Mouse (Mus musculus): ENCODE measurements at regions not wholly inside any gene's neighbourhood (a gene's known extent, or its start where the extent isn't known, plus 50 kb on each side); places are given as distances from the start of the nearest gene placed in this dataset.

DNA sequence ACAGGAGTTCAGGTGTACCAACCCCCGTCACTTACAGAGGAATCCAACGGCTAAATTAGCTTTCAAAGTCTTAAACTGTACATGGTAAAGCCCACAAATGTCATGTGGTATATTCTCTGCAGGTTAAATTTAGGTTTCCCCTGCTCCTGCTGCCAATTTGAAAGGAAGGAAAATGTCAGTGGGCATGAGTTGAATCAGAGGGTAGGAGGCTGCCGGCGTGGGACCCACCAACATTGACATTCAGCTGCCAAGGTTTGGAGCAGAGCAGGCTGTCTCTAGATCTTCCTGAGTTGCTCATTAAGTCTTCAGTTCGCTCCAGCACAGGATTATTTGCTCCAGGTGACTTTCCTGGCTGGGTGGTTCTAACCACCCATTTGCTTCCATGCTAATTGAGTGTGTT is 532.1 kb downstream of the Tmem114 start:
- in situ Hi-C loops (cut with MboI, MseI) = no loop called here

DNA sequence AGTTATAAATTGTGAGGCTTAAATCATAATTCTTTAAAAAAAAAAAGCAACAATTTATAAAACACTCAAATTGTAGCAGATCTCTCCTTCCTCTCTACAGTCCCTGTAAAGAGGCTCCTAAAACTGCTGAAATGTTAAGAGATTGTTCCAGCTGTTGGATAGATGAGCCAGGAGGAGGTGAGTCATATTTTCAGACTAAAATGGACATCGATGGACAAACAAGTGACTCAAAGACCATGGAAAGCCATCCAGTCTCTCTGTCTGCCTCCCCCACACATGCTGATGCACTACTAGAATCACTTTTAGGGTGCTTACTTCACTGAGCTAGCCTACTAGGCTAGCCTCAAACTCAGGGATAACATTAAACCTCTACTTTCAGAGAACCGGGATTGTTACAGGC is 561.5 kb downstream of the Tmem114 start:
- in situ Hi-C loops (cut with MboI, MseI) = no loop called here

DNA sequence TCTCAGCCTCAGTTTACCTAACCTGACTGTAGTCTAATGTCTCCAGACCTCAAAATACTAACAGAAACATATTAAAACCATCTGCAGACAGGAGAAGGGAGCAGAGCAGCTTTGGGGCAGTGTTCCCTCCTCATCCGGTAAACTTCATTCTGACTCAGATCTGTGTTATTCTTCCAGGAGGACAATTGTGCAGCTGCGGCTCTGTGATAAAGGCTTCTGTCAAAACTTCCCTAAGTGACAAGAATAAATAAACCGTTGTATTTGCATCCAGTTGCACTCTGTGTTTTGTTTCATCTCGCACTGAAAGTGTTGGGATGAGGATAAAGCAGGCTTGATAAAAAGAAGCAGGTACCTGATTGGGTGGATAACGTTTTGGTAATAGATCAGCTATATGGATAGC is 585.8 kb downstream of the Tmem114 start:
- in situ Hi-C loops (cut with MboI, MseI) = no loop called here

DNA sequence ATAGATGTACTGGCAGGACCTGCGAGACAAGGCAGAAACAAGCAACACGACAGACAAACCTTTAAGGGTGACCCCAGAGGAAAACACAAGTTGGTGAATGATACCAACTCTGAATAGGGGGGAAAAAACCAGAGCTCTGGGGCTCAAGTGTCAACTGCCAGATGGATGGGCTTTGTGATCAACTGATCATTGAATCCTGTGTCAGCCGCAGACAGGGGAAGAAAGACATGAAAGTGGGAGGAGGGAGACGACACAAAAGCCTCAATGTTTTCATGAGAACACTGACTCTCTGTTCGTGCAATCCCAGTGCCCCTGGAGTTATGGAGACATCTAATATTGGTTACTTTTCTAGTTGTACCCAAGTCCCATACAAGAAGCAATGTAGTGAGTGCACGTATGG is 593.8 kb downstream of the Tmem114 start:
- in situ Hi-C loops (cut with MboI, MseI) = no loop called here

DNA sequence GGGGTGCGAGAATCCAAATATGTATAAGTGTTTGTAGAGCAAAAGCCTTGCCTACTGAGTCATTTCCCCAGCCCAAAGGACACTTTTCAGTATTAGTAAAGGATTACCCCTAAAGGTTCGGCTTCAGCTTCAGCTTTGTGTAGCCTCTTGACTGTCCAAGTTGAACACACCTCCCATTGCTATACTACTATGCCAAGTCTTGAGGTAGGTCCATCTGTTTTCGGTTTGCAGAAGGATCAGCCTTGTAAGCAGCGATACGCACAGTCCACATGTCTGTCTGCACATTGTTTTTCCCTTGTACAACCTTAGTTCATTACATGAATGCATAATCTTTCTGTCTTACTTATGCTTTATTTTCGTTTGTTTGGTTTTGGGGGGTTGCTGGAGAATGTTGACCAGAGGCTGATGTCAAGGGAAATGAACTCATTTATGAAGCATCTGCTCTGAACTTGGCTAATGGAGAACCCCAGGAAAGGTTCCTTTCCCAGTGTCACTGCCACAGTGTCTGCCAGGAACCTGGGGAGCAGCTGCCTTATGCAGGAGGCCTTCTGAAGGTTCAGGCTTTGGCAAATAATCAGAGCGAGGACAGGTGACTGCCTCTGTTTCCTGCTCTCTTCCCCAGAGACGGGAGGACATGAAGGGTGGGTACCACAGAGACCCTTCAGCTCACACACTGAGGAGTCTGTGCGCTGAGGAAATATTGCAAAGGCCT is 594.8 kb downstream of the Tmem114 start:
- in situ Hi-C loops (cut with MboI, MseI) = no loop called here

DNA sequence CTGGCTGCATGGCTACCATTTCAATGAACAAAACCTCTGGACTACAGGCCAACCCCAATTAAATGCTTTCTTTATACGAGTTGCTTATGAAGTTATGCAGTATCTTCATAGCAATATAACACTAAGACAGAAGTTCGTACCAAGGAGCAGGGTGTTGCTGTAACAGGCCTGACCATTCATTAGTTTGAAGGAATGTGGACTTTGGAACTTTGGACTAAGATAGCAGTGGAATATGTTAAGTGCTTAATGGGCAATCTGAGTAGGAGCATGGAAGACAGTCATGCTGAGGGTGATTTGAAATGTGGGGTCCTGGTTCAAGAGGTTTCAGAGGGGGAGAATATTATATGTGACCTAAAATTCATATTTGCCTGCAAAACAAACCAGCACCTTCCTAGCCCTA is 623.8 kb downstream of the Tmem114 start:
- in situ Hi-C loops (cut with MboI, MseI) = no loop called here

DNA sequence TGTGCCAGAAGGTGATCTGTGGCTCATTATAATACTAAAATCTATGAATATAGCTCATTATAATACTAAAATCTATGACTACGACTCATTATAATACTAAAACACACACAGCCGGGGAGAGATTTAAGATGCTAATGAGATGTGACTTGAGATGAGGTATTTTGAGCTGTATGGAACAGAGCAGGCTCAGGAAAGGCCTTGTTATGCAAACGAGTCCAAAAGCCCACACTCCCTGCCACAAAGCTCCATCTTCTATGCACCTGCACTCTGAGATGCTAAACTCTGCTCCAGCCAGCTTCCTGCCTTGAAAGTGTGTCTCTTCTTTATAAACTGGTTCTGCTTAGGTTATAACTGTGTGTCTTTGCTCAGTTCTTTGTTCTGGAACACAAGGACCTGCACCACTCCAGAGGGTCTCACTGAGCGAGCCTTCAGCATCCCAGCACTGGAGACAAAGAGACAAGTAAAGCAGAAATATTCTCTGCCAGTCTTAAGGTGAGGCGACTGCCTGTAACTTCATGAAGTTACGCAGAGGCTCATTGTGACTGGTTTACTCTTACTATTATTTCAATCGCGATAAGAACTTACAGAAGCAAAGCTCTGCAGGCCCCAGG is 627.7 kb downstream of the Tmem114 start:
- in situ Hi-C loops (cut with MboI, MseI) = no loop called here

DNA sequence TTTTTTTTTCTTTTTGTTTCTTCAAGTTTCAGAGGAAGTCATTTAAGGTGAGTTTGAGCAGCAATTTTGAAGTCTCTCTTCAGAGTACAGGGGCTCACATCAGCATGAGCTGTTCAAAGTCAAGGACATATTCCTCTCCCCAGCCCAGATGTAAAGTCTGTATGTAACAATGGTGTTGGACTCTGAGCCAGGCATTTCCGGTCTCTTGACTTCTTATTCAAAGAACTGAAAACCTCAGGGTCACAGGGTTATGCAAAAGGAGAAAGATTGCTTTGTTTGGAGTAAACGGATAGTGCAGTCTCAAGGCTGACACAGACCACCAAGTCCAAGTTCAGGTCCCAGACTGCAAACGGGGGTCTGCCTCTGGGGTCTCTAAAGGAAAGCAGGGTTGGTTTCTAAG is 629.4 kb downstream of the Tmem114 start:
- in situ Hi-C loops (cut with MboI, MseI) = no loop called here

DNA sequence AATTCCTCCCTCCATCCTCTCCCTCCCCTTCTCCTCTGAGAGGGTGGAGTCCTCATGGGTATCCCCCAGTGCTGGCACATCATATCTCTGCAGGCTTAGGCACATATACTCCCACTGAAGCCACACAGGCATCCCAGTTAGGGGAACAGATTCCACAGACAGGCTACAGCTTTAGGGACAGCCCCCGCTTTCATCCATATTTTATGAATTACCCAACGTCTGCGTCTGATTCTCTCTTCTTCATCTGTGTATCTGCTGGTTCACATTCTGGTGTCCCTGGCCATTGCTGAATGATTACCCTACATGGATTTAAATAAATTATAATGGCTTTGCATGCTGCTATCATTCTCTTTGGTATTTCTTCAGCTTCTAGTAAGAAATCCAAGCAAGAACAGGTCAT is 632.4 kb downstream of the Tmem114 start:
- in situ Hi-C loops (cut with MboI, MseI) = no loop called here

DNA sequence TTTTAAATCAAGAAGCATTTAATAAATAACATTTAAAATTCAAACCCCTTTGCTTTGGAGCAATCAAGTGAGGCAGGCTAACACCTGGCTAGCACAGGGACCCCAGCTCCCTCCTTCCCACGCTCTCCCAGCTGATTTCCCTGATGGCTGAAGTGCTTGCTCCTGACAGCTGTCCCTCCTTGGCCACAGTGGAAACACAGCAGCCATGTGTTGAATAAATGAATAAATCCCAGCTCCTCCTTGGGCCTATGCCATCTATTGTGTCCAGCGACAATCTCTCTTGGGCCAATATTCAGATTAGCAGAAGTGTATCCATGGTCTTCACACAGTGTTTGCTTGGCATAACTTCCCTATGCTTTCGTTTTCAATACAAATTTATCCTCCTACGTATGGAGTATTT is 634.7 kb downstream of the Tmem114 start:
- in situ Hi-C loops (cut with MboI, MseI) = no loop called here

DNA sequence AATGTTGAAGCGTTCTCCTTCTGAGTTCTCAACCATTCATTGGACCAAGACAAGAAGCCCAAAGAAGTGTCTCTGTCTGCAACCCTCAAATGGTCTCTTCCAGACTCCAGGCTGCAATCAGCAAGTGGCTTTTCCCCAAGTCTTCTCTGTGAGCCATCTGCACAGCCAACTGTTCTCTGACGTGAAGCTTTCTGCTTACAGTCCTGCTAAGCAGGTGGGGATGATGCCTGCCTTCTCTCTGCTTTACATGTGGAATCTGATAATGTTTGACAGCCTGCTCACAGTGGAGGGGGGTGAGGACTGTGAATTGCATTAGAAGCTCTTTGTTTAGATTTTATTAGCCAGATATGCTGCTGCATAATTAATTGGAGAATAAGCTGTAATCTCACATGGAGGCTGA is 636.7 kb downstream of the Tmem114 start:
- in situ Hi-C loops (cut with MboI, MseI) = no loop called here

DNA sequence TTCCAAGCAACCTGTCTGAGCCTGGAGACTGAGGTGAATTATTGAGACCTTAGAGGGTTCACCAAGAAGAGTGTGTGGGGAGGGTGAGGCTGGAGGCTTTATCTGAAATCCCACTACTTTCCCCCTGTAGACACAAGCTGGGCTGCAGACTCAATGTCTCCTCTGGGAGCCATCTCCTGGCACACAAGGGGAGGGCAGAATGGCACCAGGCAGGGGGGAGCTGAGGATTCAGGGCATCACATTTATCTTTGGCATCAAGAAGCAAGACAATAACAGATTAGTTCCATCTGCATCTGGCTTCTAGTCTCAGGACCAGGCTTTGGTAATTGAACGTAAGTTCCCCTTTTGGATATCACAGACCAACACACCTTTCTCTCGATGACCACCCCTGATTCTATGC is 643.4 kb downstream of the Tmem114 start:
- in situ Hi-C loops (cut with MboI, MseI) = no loop called here

DNA sequence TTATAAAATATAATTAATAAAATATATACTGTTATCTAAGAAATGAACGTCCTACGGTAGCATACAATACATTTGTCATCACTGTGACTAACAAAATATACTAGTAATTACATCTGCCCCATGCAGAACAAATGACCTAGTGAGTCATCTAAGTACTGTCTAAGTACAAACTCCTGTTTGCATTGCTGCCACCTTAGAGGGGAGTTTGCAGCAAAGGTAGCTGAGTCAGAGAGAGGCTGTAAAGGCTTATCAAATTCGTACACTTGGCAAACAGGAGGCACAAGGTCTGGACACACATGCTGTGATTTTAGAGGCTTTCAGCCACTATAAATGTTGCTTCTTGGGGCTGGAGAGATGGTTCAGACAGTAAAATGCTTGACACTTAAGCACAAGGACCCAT is 649.3 kb downstream of the Tmem114 start:
- in situ Hi-C loops (cut with MboI, MseI) = no loop called here

DNA sequence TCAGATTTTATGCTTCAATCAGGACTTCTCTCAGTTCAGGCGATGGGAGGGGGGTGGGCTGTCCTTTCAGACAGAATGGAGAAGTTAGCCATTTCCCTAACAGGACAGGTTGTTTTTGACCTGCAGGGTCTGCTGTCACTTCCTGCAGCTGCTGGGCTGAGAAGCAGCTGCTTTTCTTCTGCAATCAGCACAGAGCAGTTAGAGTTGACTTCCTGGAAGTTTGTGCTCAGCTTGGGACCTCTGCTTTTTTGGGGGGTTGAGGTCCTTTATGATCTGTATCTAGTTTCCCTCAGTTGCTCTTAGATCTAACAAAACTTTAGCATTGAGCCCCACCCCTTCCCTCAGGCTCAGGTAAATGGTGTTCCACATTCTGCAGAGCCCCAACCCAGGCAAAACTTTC is 656.5 kb downstream of the Tmem114 start:
- in situ Hi-C loops (cut with MboI, MseI) = no loop called here

DNA sequence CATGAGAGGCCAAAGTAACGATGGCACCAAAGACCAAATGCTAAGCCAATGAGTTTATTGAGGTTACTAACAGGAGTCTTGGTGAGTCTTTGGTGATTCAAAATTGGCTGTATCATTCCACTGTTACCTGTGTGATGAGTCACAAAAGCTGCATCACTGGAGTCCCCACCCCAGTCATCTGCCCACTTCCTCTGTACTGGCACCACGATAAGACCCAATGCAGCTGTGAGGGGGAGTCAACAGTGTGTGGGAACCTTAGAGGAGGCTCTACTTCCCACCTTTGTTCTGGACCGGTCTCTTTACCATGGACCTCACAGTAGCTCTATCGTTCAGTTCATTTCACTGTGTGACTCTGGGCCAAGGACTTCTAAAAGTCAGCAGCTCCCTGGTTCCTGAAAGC is 657.2 kb downstream of the Tmem114 start:
- in situ Hi-C loops (cut with MboI, MseI) = no loop called here

DNA sequence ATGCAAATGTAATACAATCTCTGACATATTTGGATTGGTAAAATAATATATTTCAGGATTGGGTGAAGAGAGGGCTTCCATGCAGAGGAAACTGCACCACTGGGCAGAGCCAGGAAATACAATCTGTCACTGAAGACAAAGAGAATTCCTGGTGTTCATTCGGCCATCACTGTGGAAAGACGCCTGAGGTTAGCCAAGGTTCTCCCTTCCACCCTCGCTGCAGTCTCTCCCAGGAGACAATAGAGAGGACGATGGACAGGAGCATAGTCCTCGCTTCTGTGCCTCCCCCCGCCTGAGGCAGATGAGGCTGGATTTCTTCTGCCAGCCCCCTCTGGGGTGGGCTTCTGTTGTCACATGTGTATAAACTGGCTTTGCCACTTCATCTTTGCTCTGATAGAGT is 660.6 kb downstream of the Tmem114 start:
- in situ Hi-C loops (cut with MboI, MseI) = no loop called here

DNA sequence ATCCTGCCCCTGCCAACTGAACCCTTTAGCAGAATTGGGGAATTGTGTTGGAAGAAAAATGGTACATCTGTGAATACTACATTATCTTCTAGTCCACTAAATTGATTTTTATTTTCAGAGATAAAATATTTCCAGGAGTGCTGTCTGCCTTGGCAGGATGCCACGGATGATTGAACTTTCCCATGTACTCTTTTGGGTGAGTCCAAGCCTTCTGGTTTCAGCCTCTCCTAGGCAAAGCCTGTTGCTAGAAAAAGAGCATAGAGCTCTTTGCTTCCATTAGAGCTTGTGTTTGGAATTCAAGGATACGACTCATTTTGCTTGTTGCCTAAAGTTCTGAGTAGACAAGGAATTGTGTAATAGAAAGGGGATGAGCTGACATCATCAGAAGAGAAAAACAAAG is 696.8 kb downstream of the Tmem114 start:
- in situ Hi-C loops (cut with MboI, MseI) = no loop called here

DNA sequence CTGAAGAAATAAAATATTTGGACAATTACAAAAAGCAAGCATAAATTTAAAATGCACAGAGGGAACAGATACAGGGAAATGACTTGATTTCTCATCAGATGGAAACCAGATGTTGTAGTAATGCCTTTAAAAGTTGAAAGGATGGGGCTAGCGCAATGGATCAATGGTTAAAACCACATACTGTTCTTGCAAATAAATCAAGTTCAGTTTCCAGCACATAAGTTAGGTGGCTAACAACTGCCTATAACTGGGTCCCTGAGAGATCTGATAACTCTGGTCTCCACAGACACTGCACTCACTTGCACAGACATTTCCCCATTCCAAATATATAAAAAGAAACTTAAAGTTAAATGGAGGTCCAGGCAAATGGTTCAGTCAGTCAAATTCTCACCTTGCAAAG is 699.7 kb downstream of the Tmem114 start:
- in situ Hi-C loops (cut with MboI, MseI) = no loop called here

DNA sequence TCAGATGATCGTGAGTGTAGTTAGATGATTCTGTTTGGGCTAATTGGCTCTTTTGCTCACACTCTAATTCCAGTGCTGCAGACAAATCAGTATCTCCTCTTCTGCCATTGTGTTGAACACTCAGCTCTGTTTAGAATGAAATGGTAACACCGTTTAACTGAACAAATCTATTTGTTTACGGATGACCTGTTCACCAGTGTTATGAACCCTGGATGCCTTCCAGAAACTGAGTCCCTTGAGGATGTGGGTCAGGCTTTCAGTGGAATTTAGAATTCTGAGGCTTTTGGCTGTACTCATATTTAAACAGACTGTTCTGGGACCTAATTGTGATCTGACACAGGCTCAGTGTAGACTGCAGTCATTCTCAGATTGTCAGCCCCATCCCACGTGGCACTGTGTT is 723.5 kb downstream of the Tmem114 start:
- in situ Hi-C loops (cut with MboI, MseI) = no loop called here

DNA sequence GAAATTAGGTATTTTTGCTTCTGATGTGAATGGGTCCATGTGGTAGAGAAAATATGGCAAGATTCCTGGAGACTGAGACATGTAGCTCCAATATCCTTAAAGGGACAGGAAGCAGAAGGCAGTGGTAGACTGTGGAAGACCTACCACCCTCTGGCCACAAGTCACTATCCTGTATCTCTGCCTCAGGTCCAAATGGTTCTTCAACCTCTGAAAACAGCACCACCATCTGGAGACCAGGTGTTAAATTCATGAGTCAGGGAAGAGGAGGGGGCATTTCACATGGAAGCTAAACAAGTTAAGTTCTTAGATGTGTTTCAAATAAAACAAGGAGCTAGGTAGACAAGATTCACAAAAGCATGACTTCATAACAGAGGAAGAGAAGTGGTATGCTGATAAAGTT is 739.5 kb downstream of the Tmem114 start:
- in situ Hi-C loops (cut with MboI, MseI) = no loop called here

DNA sequence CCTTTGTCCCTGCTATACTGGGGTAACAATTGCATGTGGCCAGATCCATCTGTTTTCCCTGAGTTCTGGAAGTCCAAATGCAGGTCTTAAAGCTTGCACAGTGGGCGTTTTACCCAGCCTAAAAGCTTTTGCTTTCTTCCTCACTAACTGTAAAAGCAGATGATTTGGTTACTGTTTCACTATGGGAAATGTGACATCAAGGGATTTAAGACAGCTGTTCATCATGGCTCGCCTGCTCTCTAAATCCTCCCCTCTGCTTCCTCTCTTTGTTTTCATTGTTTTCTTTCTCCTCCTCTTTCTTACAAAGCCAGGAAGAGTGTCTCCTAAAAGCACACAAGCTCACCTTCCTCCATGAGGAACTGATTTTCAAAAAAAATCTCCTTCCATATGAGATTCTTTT is 758.8 kb downstream of the Tmem114 start:
- in situ Hi-C loops (cut with MboI, MseI) = no loop called here

DNA sequence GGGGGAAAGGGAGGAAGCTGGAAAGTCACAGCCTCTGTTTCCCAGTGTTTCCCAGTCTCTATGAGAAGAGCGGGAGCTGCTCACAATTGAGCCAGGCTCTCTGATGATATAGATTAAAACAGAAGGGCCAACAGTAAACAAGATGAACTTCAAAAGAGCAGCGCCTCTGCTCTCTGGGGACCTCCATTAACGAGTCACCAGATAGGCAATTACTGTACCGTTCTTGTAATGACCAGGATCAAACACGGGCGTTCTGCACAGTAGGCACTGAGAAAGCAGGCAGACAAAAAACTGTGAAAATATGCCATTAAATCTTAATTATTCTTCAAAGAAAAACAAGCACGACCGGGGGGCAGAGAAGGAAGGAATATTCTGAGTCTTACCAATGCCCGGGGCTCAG is 766.8 kb downstream of the Tmem114 start:
- in situ Hi-C loops (cut with MboI, MseI) = no loop called here

DNA sequence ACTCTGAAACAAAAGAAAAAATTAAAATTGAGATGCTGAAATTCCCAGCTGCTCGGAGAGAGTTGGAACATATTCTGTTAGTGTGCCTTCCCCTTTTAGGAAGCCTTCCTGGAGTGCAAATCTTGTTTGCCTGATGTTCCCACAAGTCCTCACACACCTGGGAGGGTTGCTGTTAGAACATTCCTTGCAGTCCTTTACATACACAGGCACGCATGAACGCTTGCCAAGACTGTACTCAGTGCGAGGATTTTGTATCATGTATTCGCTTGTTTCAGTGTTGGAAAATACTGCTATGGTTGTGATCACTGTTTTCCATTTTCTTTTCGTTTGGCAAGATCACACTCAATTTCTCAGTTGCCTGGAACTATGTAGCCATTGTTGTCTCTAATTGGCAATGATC is 770.5 kb downstream of the Tmem114 start:
- in situ Hi-C loops (cut with MboI, MseI) = no loop called here

DNA sequence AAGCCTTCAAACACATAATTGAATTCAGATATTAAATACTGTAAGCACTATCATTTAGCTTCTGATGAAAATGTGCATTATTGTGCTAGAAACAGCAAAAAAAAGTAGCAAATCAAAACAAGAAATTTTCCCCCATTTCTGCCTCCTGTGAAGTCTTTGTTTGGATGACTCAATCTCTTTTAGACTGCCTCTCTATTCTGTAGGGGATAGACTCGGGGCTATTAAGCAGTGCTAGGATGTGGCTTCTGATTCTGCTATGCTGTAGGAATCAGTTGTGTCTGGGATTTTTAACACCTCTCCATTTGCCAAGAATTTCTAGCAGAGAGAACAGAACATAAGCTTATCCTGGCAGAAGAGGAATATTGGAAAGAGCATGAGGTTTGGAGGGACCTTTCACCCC is 775.2 kb downstream of the Tmem114 start:
- in situ Hi-C loops (cut with MboI, MseI) = no loop called here
